Mouse (Mus musculus) C2C12 (cell line): Measurements from ENCODE around the gene Clk1. TPM values are rescaled to one million over a fixed set of nuclear protein-coding genes. Genes with fewer than 3 reads are reported as not detected.

Experiments used
- H3K27me3 ChIP-seq: one replicate; pipeline ENCODE4 v1.6.1; 2011; ENCODE audit not compliant: control insufficient read depth, insufficient read depth, insufficient read length
- H3K36me3 ChIP-seq: one replicate; pipeline ENCODE4 v1.6.1; 2011; ENCODE audit not compliant: control insufficient read depth, insufficient read depth
- H3K4me3 ChIP-seq: one replicate; pipeline ENCODE4 v1.5.1; 2011; ENCODE audit warnings: mild to moderate bottlenecking, control low read depth; ENCODE audit not compliant: poor library complexity, insufficient read depth, severe bottlenecking
- H3K79me2 ChIP-seq: one replicate; pipeline ENCODE4 v1.6.1; 2011; ENCODE audit not compliant: control insufficient read depth, insufficient read depth
- H3K79me3 ChIP-seq: one replicate; pipeline ENCODE4 v1.6.1; 2011; ENCODE audit warnings: low read depth, control low read depth
- H3ac ChIP-seq: one replicate; pipeline ENCODE3; 2011; ENCODE audit warnings: low read depth; ENCODE audit not compliant: control insufficient read depth, insufficient read length
- CEBPB ChIP-seq: IDR thresholded peaks from one replicate; pipeline ENCODE4 v1.6.1; 2011; ENCODE audit warnings: low read depth, mild to moderate bottlenecking, control low read depth, moderate library complexity
- CTCF ChIP-seq: IDR thresholded peaks from one replicate; pipeline ENCODE4 v1.5.1; 2011; ENCODE audit not compliant: control insufficient read depth, insufficient read depth, insufficient read length
- FOSL1 ChIP-seq: IDR thresholded peaks from one replicate; pipeline ENCODE4 v1.8.0; 2011; ENCODE audit warnings: mild to moderate bottlenecking, low read length; ENCODE audit not compliant: poor library complexity, insufficient read depth, severe bottlenecking
- MAX ChIP-seq: IDR thresholded peaks from one replicate; pipeline ENCODE4 v1.6.1; 2011; ENCODE audit warnings: mild to moderate bottlenecking, control low read depth
- MYOD1 ChIP-seq: IDR thresholded peaks from one replicate; pipeline ENCODE4 v1.6.1; 2011; ENCODE audit warnings: low read depth; ENCODE audit not compliant: control insufficient read depth, insufficient read length
- MYOG ChIP-seq: IDR thresholded peaks from one replicate; pipeline ENCODE4 v1.6.1; 2011; ENCODE audit not compliant: control insufficient read depth, insufficient read length; ENCODE audit errors: extremely low read depth
- USF1 ChIP-seq: IDR thresholded peaks from one replicate; pipeline ENCODE4 v1.6.1; 2011; ENCODE audit warnings: low read depth, mild to moderate bottlenecking, control low read depth, moderate library complexity
- polyA plus RNA-seq: library from polyadenylated mRNA; unstranded; fragments of >200 nt; fragmentation: generic; extraction: Trizol; gene quantifications from one replicate; pipeline ENCODE4 v1.2.1, GENCODE M21; 2012; ENCODE audit warnings: missing spikeins

Gene Clk1
- polyA plus RNA-seq, 1 experiment = 16.6 TPM

- Histone ChIP-seq H3K36me3 (peaks cover 46% of the 10 kb centered on the region), H3K79me3 (peaks cover 61% of the 10 kb centered on the region), H3K79me2 (peaks cover 77% of the 10 kb centered on the region), H3K27me3 (no peaks in the 10 kb centered on the region), H3K4me3 (peak overlapping the region; percentile 87), H3ac (peak overlapping the region; percentile 96)
- TF ChIP-seq MYOD1 = no peak
- TF ChIP-seq USF1 = no peak
- TF ChIP-seq MYOG = no peak
- no peak for TF ChIP-seq CTCF
- no peak for TF ChIP-seq CEBPB
- TF ChIP-seq MAX = no peak
- no peak for TF ChIP-seq FOSL1
Measured at GRCm38 (mm10) chr1:58393284-58394195, 30.3 kb downstream of the Clk1 start.

GRCm38 (mm10) chr1:58392652-58393283 is 31.1 kb downstream of the Clk1 start, which contains the start of gene Bzw1:
TSS of gene Bzw1 (plus strand) at chr1:58392898.
- TF ChIP-seq MYOG (no peak), MYOD1 (no peak), CTCF (no peak), MAX (no peak), FOSL1 (no peak), USF1 (no peak), CEBPB (no peak)
- peak within 1 kb of the TSS; percentile 96 for H3ac ChIP-seq
- H3K4me3 ChIP-seq = peak within 1 kb of the TSS; percentile 87
- peaks cover 57% of the 10 kb centered on the region for H3K79me3 ChIP-seq
- H3K27me3 ChIP-seq = no peaks in the 10 kb centered on the region
- peaks cover 38% of the 10 kb centered on the region for H3K36me3 ChIP-seq
- peaks cover 70% of the 10 kb centered on the region for H3K79me2 ChIP-seq

GRCm38 (mm10) chr1:58392268-58392651 is 31.6 kb downstream of the Clk1 start:
- peaks cover 52% of the 10 kb centered on the region for H3K79me3 ChIP-seq
- H3K27me3 ChIP-seq = no peaks in the 10 kb centered on the region
- peak overlapping the region; percentile 96 for H3ac ChIP-seq
- H3K79me2 ChIP-seq = peaks cover 65% of the 10 kb centered on the region
- TF ChIP-seq FOSL1 = no peak
- no peak for TF ChIP-seq CEBPB
- peak overlapping the region; percentile 87 for H3K4me3 ChIP-seq
- peaks cover 33% of the 10 kb centered on the region for H3K36me3 ChIP-seq

GRCm38 (mm10) chr1:58391421-58392267 is 32.2 kb downstream of the Clk1 start:
- no peak for TF ChIP-seq USF1
- TF ChIP-seq MAX = no peak
- no peak for TF ChIP-seq FOSL1
- TF ChIP-seq CEBPB = no peak
- no peak for TF ChIP-seq MYOG
- TF ChIP-seq CTCF = no peak
- TF ChIP-seq MYOD1 = no peak
- H3K36me3 ChIP-seq = peaks cover 27% of the 10 kb centered on the region

GRCm38 (mm10) chr1:58382586-58383281 is 41.1 kb downstream of the Clk1 start:
- no peak for TF ChIP-seq MYOG

More at GRCm38 (mm10) chr1:58391421-58392267, 32.2 kb downstream of the Clk1 start:
- peak overlapping the region; percentile 96 for H3ac ChIP-seq
- H3K79me2 ChIP-seq = peaks cover 58% of the 10 kb centered on the region
- peaks cover 47% of the 10 kb centered on the region for H3K79me3 ChIP-seq
- H3K4me3 ChIP-seq = peak overlapping the region; percentile 87
- H3K27me3 ChIP-seq = no peaks in the 10 kb centered on the region

More at GRCm38 (mm10) chr1:58382586-58383281, 41.1 kb downstream of the Clk1 start:
- Histone ChIP-seq H3K36me3 (no peaks in the 10 kb centered on the region), H3K27me3 (no peaks in the 10 kb centered on the region), H3ac (no peak overlapping the region), H3K79me3 (no peaks in the 10 kb centered on the region), H3K79me2 (no peaks in the 10 kb centered on the region), H3K4me3 (no peak overlapping the region)
